Mouse (Mus musculus) neural tube, embryonic 14.5 days (tissue): ENCODE data around the gene Rinl. TPM values are rescaled to one million over a fixed set of nuclear protein-coding genes. Genes with fewer than 3 reads are reported as not detected.

ENCODE experiments used
- ATAC-seq: fragments of 200-750 bp; cut with Nextera tagmentation; 2 replicates; pipeline ENCODE4 v1.8.0; 2017; ENCODE audit warnings: low read depth, mild to moderate bottlenecking, moderate TSS enrichment, moderate library complexity
- H3K27ac ChIP-seq: fragments of 300-500 bp; sonication (generic); 2 replicates; pipeline ENCODE4 v1.5.1; 2014; ENCODE audit warnings: low read depth, mild to moderate bottlenecking, control low read depth, low read length, moderate library complexity, mixed read lengths
- H3K27me3 ChIP-seq: fragments of 300-500 bp; sonication (generic); 2 replicates; pipeline ENCODE4 v1.6.1; 2014; ENCODE audit warnings: low read length; ENCODE audit not compliant: control insufficient read depth, insufficient read depth
- H3K36me3 ChIP-seq: fragments of 300-500 bp; sonication (generic); 2 replicates; pipeline ENCODE4 v1.6.1; 2014; ENCODE audit warnings: low read length, mixed read lengths; ENCODE audit not compliant: control insufficient read depth, insufficient read depth
- H3K4me1 ChIP-seq: fragments of 300-500 bp; sonication (generic); 2 replicates; pipeline ENCODE4 v1.6.1; 2014; ENCODE audit warnings: low read length; ENCODE audit not compliant: control insufficient read depth, insufficient read depth
- H3K4me2 ChIP-seq: fragments of 300-500 bp; sonication (generic); 2 replicates; pipeline ENCODE4 v1.6.1; 2014; ENCODE audit warnings: mild to moderate bottlenecking, low read depth, low read length, control low read depth
- H3K4me3 ChIP-seq: fragments of 300-500 bp; sonication (generic); 2 replicates; pipeline ENCODE4 v1.5.1; 2014; ENCODE audit warnings: low read depth, low read length, control low read depth, mixed read lengths
- H3K9ac ChIP-seq: fragments of 300-500 bp; sonication (generic); replicated peaks from 2 replicates; pipeline ENCODE4 v1.6.1; 2014; ENCODE audit warnings: low read depth, mild to moderate bottlenecking, control low read depth, low read length, mixed read lengths
- H3K9me3 ChIP-seq: fragments of 300-500 bp; sonication (generic); 2 replicates; pipeline ENCODE4 v1.6.1; 2016; ENCODE audit warnings: low read length; ENCODE audit not compliant: control insufficient read depth
- WGBS: fragments of 180-500 bp; shearing (Covaris S2); extraction: QIAGEN DNeasy Blood & Tissue Kit; methylation state at CpG from one replicate; pipeline ENCODE4 v1.1.7; 2014; 5-methylcytosine and 5-hydroxymethylcytosine counted together
- polyA plus RNA-seq: library from polyadenylated mRNA; unstranded; fragments of >200 nt; fragmentation: Nextera tagmentation; extraction: Ambion mirVana; gene quantifications from 2 replicates; pipeline ENCODE4 v1.2.1, GENCODE M21; 2014

Gene Rinl
- polyA plus RNA-seq, 1 experiment from 2014 or later: 1.6 TPM

DNA sequence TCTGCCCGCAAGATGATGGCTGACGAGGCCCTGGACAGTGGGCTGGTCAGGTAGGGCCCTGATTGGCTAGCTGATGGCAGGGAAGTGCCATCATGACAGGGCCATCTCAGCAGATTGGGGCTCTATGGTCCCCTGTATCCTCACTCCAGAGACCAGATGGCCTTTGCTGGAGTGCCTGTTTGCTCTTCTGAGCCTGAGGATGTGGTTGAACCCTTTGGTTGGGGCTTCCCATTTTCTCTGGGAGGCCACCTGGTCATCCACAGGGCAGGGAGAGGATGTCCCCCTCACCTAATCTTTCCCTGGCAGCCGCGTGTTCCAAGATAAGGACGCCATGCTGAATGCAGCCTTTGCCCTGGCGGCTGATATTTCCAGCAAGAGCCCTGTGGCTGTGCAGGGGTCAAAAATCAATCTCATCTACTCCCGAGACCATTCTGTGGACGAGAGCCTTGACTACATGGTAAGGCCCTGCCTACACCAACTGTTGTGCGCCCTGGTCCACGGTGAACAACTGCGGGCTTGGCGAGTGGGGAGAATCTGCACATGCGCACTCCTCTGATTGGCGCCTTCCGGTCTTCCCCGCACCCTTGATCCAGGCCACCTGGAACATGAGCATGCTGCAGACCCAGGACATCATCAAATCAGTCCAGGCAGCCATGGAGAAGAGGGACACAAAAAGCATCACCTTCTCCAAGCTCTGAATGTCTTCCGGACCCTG is 42.8 kb downstream of the Rinl start:
- Histone ChIP-seq H3K27ac (no peak overlapping the region), H3K4me3 (no peak overlapping the region), H3K36me3 (no peaks in the 10 kb centered on the region; the same call in 1 of the 2 replicates), H3K4me1 (no peaks in the 10 kb centered on the region), H3K27me3 (no peaks in the 10 kb centered on the region), H3K9ac (no peak overlapping the region), H3K9me3 (no peaks in the 10 kb centered on the region), H3K4me2 (no peak overlapping the region)
- ATAC-seq: no peak
- 90% methylated on average over 17 of the region's 17 CpGs for WGBS

DNA sequence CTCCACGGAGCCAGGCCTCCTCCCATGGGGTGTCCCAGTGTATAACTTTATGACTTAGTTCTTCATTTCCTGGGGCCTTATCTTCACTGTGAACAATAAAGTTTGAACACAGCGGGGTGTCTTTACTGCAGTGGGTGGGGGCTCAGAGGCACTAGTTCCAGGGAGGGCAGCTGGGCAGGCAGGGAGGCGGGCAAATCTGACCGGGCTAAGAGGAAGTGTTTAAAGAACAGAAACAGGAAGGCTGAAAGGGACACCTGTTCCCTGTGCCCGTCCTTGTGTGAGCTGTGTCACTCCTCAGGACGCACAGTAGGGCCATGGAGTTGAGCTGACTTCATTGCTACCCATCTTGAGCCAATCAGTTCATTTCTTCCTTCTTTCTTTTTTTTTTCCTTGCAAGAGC is 43.4 kb downstream of the Rinl start:
- Histone ChIP-seq H3K36me3 (no peaks in the 10 kb centered on the region; the same call in 1 of the 2 replicates), H3K4me1 (no peaks in the 10 kb centered on the region), H3K27me3 (no peaks in the 10 kb centered on the region), H3K9ac (no peak overlapping the region), H3K4me2 (no peak overlapping the region), H3K4me3 (no peak overlapping the region), H3K27ac (no peak overlapping the region), H3K9me3 (no peaks in the 10 kb centered on the region)
- WGBS: 40% methylated on average over 6 of the region's 6 CpGs
- ATAC-seq: no peak

DNA sequence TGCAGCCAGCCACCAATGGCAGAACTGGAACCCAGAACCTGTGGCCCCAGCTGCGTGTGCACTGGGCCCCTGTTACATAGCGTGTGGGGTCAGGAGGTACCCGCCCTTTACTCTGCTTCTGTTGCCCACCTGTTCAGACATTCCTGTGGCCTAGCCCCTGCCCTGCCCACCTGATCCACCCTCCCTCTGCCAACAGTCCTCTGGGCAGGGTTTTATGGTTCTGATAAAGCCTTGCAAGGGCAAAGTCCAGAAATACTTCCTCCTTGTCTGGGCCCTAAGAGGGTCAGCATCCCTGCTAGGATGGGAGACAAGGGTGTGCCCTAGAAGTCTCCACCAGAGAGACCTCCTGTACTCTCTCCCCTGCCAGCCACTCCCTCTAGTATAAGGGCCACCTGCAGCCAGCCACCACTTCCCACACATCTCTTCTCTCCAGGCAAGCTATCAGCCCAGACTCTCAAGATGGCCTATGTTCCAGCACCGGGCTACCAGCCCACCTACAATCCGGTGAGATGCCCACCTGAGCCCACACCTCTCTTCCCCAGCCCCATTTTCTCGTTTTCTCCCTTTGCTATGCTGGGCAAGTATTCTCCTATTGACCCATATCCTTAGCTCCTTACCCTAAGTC is 45.1 kb downstream of the Rinl start, which contains the start of gene Lgals4:
Gene Lgals4 (plus strand): TSS at position 132 of the 625 bp plus-strand sequence.
- H3K27me3 ChIP-seq: no peaks in the 10 kb centered on the region
- no peaks in the 10 kb centered on the region for H3K4me1 ChIP-seq
- no peak within 1 kb of the TSS for H3K4me2 ChIP-seq

DNA sequence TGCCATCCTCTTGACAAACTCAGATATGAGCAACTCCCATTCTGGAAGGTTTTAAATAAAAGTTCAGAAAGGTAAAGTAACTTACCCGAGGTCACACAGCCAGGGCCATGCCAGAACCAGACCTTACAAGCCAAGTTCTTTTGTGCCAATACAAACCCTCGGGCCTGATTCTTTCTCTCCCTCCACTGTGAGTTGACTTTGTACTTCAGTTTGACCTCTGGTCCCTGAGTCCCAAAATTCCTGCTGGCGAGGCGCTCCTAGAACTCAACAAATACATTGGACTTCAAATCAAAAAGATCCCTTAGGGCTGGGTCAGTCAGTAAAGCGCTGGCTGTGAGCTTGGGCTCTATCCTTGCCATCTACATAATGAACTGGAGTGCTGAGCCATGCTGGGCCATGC is 48.2 kb downstream of the Rinl start:
- Histone ChIP-seq H3K4me2 (no peak overlapping the region), H3K9me3 (no peaks in the 10 kb centered on the region), H3K4me3 (no peak overlapping the region), H3K27ac (no peak overlapping the region), H3K9ac (no peak overlapping the region), H3K36me3 (no peaks in the 10 kb centered on the region), H3K4me1 (no peaks in the 10 kb centered on the region), H3K27me3 (no peaks in the 10 kb centered on the region)
- ATAC-seq: no peak
- WGBS: 87% methylated on average over 5 of the region's 5 CpGs

More for the DNA sequence above, 45.1 kb downstream of the Rinl start, which contains the start of gene Lgals4:
- no peak for ATAC-seq
- H3K4me3 ChIP-seq: no peak within 1 kb of the TSS
- no peaks in the 10 kb centered on the region for H3K9me3 ChIP-seq
- H3K36me3 ChIP-seq: no peaks in the 10 kb centered on the region; the same call in 1 of the 2 replicates
- no peak within 1 kb of the TSS for H3K9ac ChIP-seq
- WGBS: 91% methylated on average over 6 of the region's 6 CpGs
- H3K27ac ChIP-seq: no peak within 1 kb of the TSS

DNA sequence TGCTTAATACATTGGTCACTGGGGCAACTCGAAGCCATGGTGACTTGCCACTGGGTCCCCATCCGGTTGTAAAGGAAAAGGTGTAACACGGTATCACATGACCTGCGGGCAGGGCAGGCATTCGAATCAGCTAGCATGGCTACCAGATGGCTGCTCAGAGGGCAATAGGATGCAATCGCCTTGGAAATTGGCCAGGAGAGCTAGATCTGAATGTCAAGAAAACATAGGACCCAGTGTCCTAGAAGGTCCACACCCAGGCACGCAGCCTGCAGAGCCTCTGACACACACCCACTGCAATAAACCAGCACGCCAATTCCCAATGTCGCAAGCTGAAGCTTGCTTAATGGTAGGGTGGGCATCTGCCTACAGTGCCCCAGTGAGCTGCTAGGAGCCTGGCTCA is 49.6 kb downstream of the Rinl start:
- H3K9ac ChIP-seq: no peak overlapping the region
- no peak overlapping the region for H3K4me2 ChIP-seq
- no peaks in the 10 kb centered on the region for H3K9me3 ChIP-seq
- H3K27me3 ChIP-seq: no peaks in the 10 kb centered on the region
- no peak for ATAC-seq
- no peaks in the 10 kb centered on the region for H3K4me1 ChIP-seq
- no peak overlapping the region for H3K27ac ChIP-seq
- WGBS: 75% methylated on average over 9 of the region's 9 CpGs
- H3K36me3 ChIP-seq: no peaks in the 10 kb centered on the region
- H3K4me3 ChIP-seq: no peak overlapping the region

DNA sequence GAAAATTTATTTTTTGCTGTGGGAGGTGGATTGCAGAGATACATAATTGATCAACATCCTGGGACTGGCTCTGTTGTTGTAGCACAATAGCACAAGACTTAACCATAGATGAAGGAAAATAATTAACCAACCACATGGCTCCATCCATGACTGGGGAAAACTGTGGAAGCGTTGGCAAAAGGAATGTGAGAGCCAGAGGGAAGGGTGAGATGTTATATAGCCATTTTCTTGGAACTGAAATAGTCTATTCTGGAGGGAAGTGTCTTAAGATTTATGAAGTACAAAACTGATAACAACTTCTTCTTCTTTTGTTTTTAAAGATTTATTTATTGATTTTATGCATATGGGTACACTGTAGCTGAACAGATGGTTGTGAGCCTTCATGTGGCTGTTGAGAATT is 58.5 kb downstream of the Rinl start:
- Histone ChIP-seq H3K9me3 (no peaks in the 10 kb centered on the region), H3K27me3 (no peaks in the 10 kb centered on the region), H3K9ac (no peak overlapping the region), H3K27ac (no peak overlapping the region), H3K4me3 (no peak overlapping the region), H3K36me3 (no peaks in the 10 kb centered on the region), H3K4me2 (no peak overlapping the region), H3K4me1 (no peaks in the 10 kb centered on the region)
- no peak for ATAC-seq
- 79% methylated on average over 1 of the region's 1 CpGs for WGBS

Other genes with a start within 250 kb of the Rinl start
- not detected in 2 replicates for gene Sycn, start 248.1 kb upstream of the Rinl start, polyA plus RNA-seq
- 0.17 TPM in 1 of 2 replicates, not detected in the other for gene Nccrp1, start 241.7 kb upstream of the Rinl start, polyA plus RNA-seq
- gene Samd4b, start 190.8 kb upstream of the Rinl start, polyA plus RNA-seq: 24.3 and 25.1 TPM in 2 replicates
- gene Pak4, start 190.8 kb upstream of the Rinl start, polyA plus RNA-seq: 10.6 and 15.5 TPM in 2 replicates
- 0.19 TPM in 1 of 2 replicates, not detected in the other for gene Acp7, start 157.6 kb upstream of the Rinl start, polyA plus RNA-seq
- 6.7 and 11.8 TPM in 2 replicates for gene Fbxo27, start 96.1 kb upstream of the Rinl start, polyA plus RNA-seq
- gene Fbxo17, start 72.2 kb upstream of the Rinl start, polyA plus RNA-seq: 2.4 TPM in 2 replicates
- 109 and 126 TPM in 2 replicates for gene Mrps12, start 47.1 kb upstream of the Rinl start, polyA plus RNA-seq
- 19.3 and 19.9 TPM in 2 replicates for gene Sars2, start 47.0 kb upstream of the Rinl start, polyA plus RNA-seq
- 0.79 and 0.81 TPM in 2 replicates for gene Ccer2, start 32.8 kb upstream of the Rinl start, polyA plus RNA-seq
- 97.2 and 110 TPM in 2 replicates for gene Sirt2, start 22.2 kb upstream of the Rinl start, polyA plus RNA-seq
- 67.0 and 77.8 TPM in 2 replicates for gene Nfkbib, start 21.5 kb upstream of the Rinl start, polyA plus RNA-seq
- gene Hnrnpl, start 19.6 kb downstream of the Rinl start, polyA plus RNA-seq: 158 and 160 TPM in 2 replicates
- 74.5 and 94.4 TPM in 2 replicates for gene Ech1, start 36.2 kb downstream of the Rinl start, polyA plus RNA-seq
- gene Lgals4, start 44.9 kb downstream of the Rinl start, polyA plus RNA-seq: 3.4 and 4.1 TPM in 2 replicates
- gene Lgals7, start 74.9 kb downstream of the Rinl start, polyA plus RNA-seq: 1.8 and 2.6 TPM in 2 replicates
- 0.46 and 0.90 TPM in 2 replicates for gene Capn12, start 92.5 kb downstream of the Rinl start, polyA plus RNA-seq
- gene Actn4, start 173.4 kb downstream of the Rinl start, polyA plus RNA-seq: 109 and 143 TPM in 2 replicates
- 316 and 346 TPM in 2 replicates for gene Eif3k, start 192.9 kb downstream of the Rinl start, polyA plus RNA-seq
- gene Map4k1, start 193.1 kb downstream of the Rinl start, polyA plus RNA-seq: 7.3 and 7.8 TPM in 2 replicates